Mouse (Mus musculus): ENCODE results near the gene Gc.

Gc gene

GRCm38 (mm10) chr5:89457554-89458062 lies at the start of gene Gc:
Gene Gc, minus strand, starts transcription at chr5:89457898.
- DNase-seq (ENCODE audit: low spot score): no peak

GRCm38 (mm10) chr5:89500182-89500581 lies 42.5 kb upstream of the Gc start:
- no peak for DNase-seq (ENCODE audit: low spot score)

GRCm38 (mm10) chr5:89492560-89492959 lies 34.9 kb upstream of the Gc start:
- no peak for DNase-seq (ENCODE audit: low spot score)

GRCm38 (mm10) chr5:89470483-89470882 lies 12.8 kb upstream of the Gc start:
- DNase-seq (ENCODE audit: low spot score): no peak

- no peak for DNase-seq (ENCODE audit: low spot score)
Observed at GRCm38 (mm10) chr5:89467886-89468285, 10.2 kb upstream of the Gc start.

GRCm38 (mm10) chr5:89467045-89467444 lies 9.3 kb upstream of the Gc start:
- DNase-seq (ENCODE audit: low spot score): no peak

GRCm38 (mm10) chr5:89466275-89466674 lies 8.6 kb upstream of the Gc start:
- no peak for DNase-seq (ENCODE audit: low spot score)

GRCm38 (mm10) chr5:89461817-89462216 lies 4.1 kb upstream of the Gc start:
- DNase-seq (ENCODE audit: low spot score): no peak

GRCm38 (mm10) chr5:89459591-89459990 lies 1.9 kb upstream of the Gc start:
- DNase-seq (ENCODE audit: low spot score): no peak

GRCm38 (mm10) chr5:89458987-89459386 lies 1.3 kb upstream of the Gc start:
- DNase-seq (ENCODE audit: low spot score): no peak

GRCm38 (mm10) chr5:89455526-89455925 lies 2.2 kb downstream of the Gc start:
- DNase-seq (ENCODE audit: low spot score): peak; percentile 26

- no peak for DNase-seq (ENCODE audit: low spot score)
Observed at GRCm38 (mm10) chr5:89450798-89451197, 6.9 kb downstream of the Gc start.

GRCm38 (mm10) chr5:89449325-89449724 lies 8.4 kb downstream of the Gc start:
- DNase-seq (ENCODE audit: low spot score): no peak

- no peak for DNase-seq (ENCODE audit: low spot score)
Observed at GRCm38 (mm10) chr5:89447978-89448377, 9.7 kb downstream of the Gc start.

- DNase-seq (ENCODE audit: low spot score): no peak
Observed at GRCm38 (mm10) chr5:89444360-89444759, 13.3 kb downstream of the Gc start.

GRCm38 (mm10) chr5:89411536-89411935 lies 46.2 kb downstream of the Gc start:
- DNase-seq (ENCODE audit: low spot score): no peak

GRCm38 (mm10) chr5:89407376-89408082 lies 50.2 kb downstream of the Gc start:
- DNase-seq (ENCODE audit: low spot score): no peak

- no peak for DNase-seq (ENCODE audit: low spot score)
Observed at GRCm38 (mm10) chr5:89405132-89405531, 52.6 kb downstream of the Gc start.

- DNase-seq (ENCODE audit: low spot score): no peak
Observed at GRCm38 (mm10) chr5:89390405-89390804, 67.3 kb downstream of the Gc start.

- no peak for DNase-seq (ENCODE audit: low spot score)
Observed at GRCm38 (mm10) chr5:89384204-89384603, 73.5 kb downstream of the Gc start.

GRCm38 (mm10) chr5:89381340-89381739 lies 76.4 kb downstream of the Gc start:
- DNase-seq (ENCODE audit: low spot score): no peak

- DNase-seq (ENCODE audit: low spot score): no peak
Observed at GRCm38 (mm10) chr5:89370140-89370539, 87.6 kb downstream of the Gc start.

- no peak for DNase-seq (ENCODE audit: low spot score)
Observed at GRCm38 (mm10) chr5:89368045-89368743, 89.5 kb downstream of the Gc start.
